Mouse (Mus musculus) MEL (cell line): ENCODE results near the gene Piezo1. TPM values are rescaled to one million over a fixed set of nuclear protein-coding genes. Genes with fewer than 3 reads are reported as not detected.

Experiments used
- DNase-seq: peaks from one replicate; pipeline ENCODE4 v3.0.0; 2011; ENCODE audit warnings: low read depth, low spot score
- H3K27ac ChIP-seq: 2 replicates; pipeline ENCODE4 v1.5.1; 2012; ENCODE audit warnings: low read depth, mild to moderate bottlenecking, control low read depth, low read length, moderate library complexity; ENCODE audit not compliant: control insufficient read depth
- H3K27me3 ChIP-seq, 2 experiments: fragments of 150-350 bp in 1 of 2; sonication (generic) in 1 of 2; 2 replicates each; pipeline ENCODE4 v1.6.1; 2012; ENCODE audit warnings: low read length in 2 of 2, mild to moderate bottlenecking in 2 of 2, improper control_type of control experiment in 1 of 2, moderate library complexity in 1 of 2; ENCODE audit not compliant: insufficient read depth in 2 of 2, control insufficient read depth in 1 of 2
- H3K36me3 ChIP-seq, 2 experiments: 2 replicates each; pipeline ENCODE4 v1.6.1; 2012 to 2014; ENCODE audit warnings: low read length in 2 of 2, improper control_type of control experiment in 1 of 2, inconsistent platforms in 1 of 2, mild to moderate bottlenecking in 1 of 2; ENCODE audit not compliant: insufficient read depth in 2 of 2, control insufficient read depth in 1 of 2
- H3K4me1 ChIP-seq, 2 experiments: fragments of 150-350 bp in 1 of 2; sonication (generic) in 1 of 2; 2 replicates each; pipeline ENCODE4 v1.6.1; 2012; ENCODE audit warnings: low read length in 2 of 2, improper control_type of control experiment in 1 of 2, mild to moderate bottlenecking in 1 of 2; ENCODE audit not compliant: insufficient read depth in 2 of 2, control insufficient read depth in 1 of 2
- H3K4me3 ChIP-seq, 2 experiments: fragments of 150-350 bp in 1 of 2; sonication (generic) in 1 of 2; 2 replicates each; pipeline ENCODE4 v1.5.1; 2012; ENCODE audit warnings: low read depth in 2 of 2, low read length in 2 of 2, mild to moderate bottlenecking in 2 of 2, moderate library complexity in 2 of 2, control low read depth in 1 of 2, improper control_type of control experiment in 1 of 2; ENCODE audit not compliant: control insufficient read depth in 1 of 2, insufficient read depth in 1 of 2
- H3K79me2 ChIP-seq: 2 replicates; pipeline ENCODE4 v1.6.1; 2012; ENCODE audit warnings: mild to moderate bottlenecking, low read length, moderate library complexity; ENCODE audit not compliant: control insufficient read depth, poor library complexity, insufficient read depth
- H3K9ac ChIP-seq: 2 replicates; pipeline ENCODE4 v1.6.1; 2012; ENCODE audit warnings: low read depth, mild to moderate bottlenecking, control low read depth, low read length, moderate library complexity; ENCODE audit not compliant: control insufficient read depth, poor library complexity, severe bottlenecking
- H3K9me3 ChIP-seq: fragments of 150-350 bp; sonication (generic); replicated peaks from 2 replicates; pipeline ENCODE4 v1.6.1; 2012; ENCODE audit warnings: mild to moderate bottlenecking, low read length, improper control_type of control experiment, moderate library complexity; ENCODE audit not compliant: insufficient read depth
- BHLHE40 ChIP-seq: IDR thresholded peaks from 2 replicates; pipeline ENCODE4 v1.6.1; 2012; ENCODE audit warnings: low read depth, mild to moderate bottlenecking, inconsistent platforms, low read length, improper control_type of control experiment, borderline replicate concordance
- CHD2 ChIP-seq: IDR thresholded peaks from 2 replicates; pipeline ENCODE4 v1.6.1; 2011; ENCODE audit warnings: low read length, improper control_type of control experiment
- CTCF ChIP-seq, 3 experiments: IDR thresholded peaks in 2 of 3; conservative IDR thresholded peaks in 1 of 3; 2 replicates each; pipeline ENCODE4 v1.5.1; 2011 to 2012; ENCODE audit warnings: low read length in 3 of 3, low read depth in 2 of 3, mild to moderate bottlenecking in 2 of 3, improper control_type of control experiment in 1 of 3, inconsistent platforms in 1 of 3, mixed read lengths in 1 of 3, moderate library complexity in 1 of 3; ENCODE audit not compliant: control insufficient read depth in 1 of 3, insufficient read depth in 1 of 3, poor library complexity in 1 of 3, severe bottlenecking in 1 of 3
- ELF1 ChIP-seq: IDR thresholded peaks from 2 replicates; pipeline ENCODE4 v1.6.1; 2014; ENCODE audit warnings: low read depth, mild to moderate bottlenecking, inconsistent platforms, low read length, improper control_type of control experiment, moderate library complexity
- EP300 ChIP-seq, 2 experiments: IDR thresholded peaks; 2 replicates each; pipeline ENCODE4 v1.6.1; 2011; ENCODE audit warnings: improper control_type of control experiment in 2 of 2, low read length in 2 of 2, low read depth in 1 of 2, mild to moderate bottlenecking in 1 of 2
- GABPA ChIP-seq: IDR thresholded peaks from 2 replicates; pipeline ENCODE4 v1.6.1; 2012; ENCODE audit warnings: low read depth, mild to moderate bottlenecking, inconsistent platforms, low read length, improper control_type of control experiment, moderate library complexity
- GATA1 ChIP-seq: IDR thresholded peaks from 2 replicates; pipeline ENCODE4 v1.6.1; 2011; ENCODE audit warnings: low read depth, low read length, improper control_type of control experiment
- HCFC1 ChIP-seq: IDR thresholded peaks from 2 replicates; pipeline ENCODE4 v1.6.1; 2012; ENCODE audit warnings: low read depth, mild to moderate bottlenecking, inconsistent platforms, low read length, improper control_type of control experiment, moderate library complexity
- JUND ChIP-seq: IDR thresholded peaks from 2 replicates; pipeline ENCODE4 v1.6.1; 2011; ENCODE audit warnings: low read depth, mild to moderate bottlenecking, improper control_type of control experiment, low read length
- KAT2A ChIP-seq: conservative IDR thresholded peaks from 2 replicates; pipeline ENCODE4 v1.6.1; 2012; ENCODE audit warnings: low read depth, low read length, improper control_type of control experiment, inconsistent platforms
- MAX ChIP-seq: IDR thresholded peaks from 2 replicates; pipeline ENCODE4 v1.6.1; 2011; ENCODE audit warnings: low read length, improper control_type of control experiment
- MAZ ChIP-seq: IDR thresholded peaks from 2 replicates; pipeline ENCODE4 v1.6.1; 2012; ENCODE audit warnings: low read depth, mild to moderate bottlenecking, inconsistent platforms, low read length, improper control_type of control experiment
- MEF2A ChIP-seq: IDR thresholded peaks from 2 replicates; pipeline ENCODE4 v1.6.1; 2014; ENCODE audit warnings: low read depth, mild to moderate bottlenecking, inconsistent platforms, low read length, improper control_type of control experiment; ENCODE audit not compliant: poor library complexity, insufficient replicate concordance, severe bottlenecking; ENCODE audit errors: extremely low read depth
- MYC ChIP-seq: IDR thresholded peaks from 2 replicates; pipeline ENCODE4 v1.6.1; 2011; ENCODE audit warnings: low read depth, mild to moderate bottlenecking, low read length, improper control_type of control experiment, moderate library complexity
- POLR2A ChIP-seq, 2 experiments: IDR thresholded peaks; 2 replicates each; pipeline ENCODE4 v1.6.1; 2011 to 2012; ENCODE audit warnings: low read length in 2 of 2, mild to moderate bottlenecking in 2 of 2, control low read depth in 1 of 2, improper control_type of control experiment in 1 of 2, low read depth in 1 of 2, moderate library complexity in 1 of 2; ENCODE audit not compliant: control insufficient read depth in 1 of 2, insufficient read depth in 1 of 2, poor library complexity in 1 of 2
- POLR2AphosphoS5 ChIP-seq: IDR thresholded peaks from 2 replicates; pipeline ENCODE4 v1.6.1; 2012; ENCODE audit warnings: low read depth, borderline replicate concordance, mild to moderate bottlenecking, inconsistent platforms, low read length, moderate library complexity, mixed read lengths
- RAD21 ChIP-seq: IDR thresholded peaks from 2 replicates; pipeline ENCODE4 v1.6.1; 2011; ENCODE audit warnings: mild to moderate bottlenecking, low read depth, low read length, improper control_type of control experiment
- RCOR1 ChIP-seq: IDR thresholded peaks from 2 replicates; pipeline ENCODE4 v1.6.1; 2012; ENCODE audit warnings: low read depth, mild to moderate bottlenecking, inconsistent platforms, low read length, improper control_type of control experiment
- SIN3A ChIP-seq: IDR thresholded peaks from 2 replicates; pipeline ENCODE4 v1.6.1; 2012; ENCODE audit warnings: low read length, improper control_type of control experiment, inconsistent platforms
- SMC3 ChIP-seq: IDR thresholded peaks from 2 replicates; pipeline ENCODE4 v1.6.1; 2011; ENCODE audit warnings: low read depth, low read length, improper control_type of control experiment
- TBP ChIP-seq: IDR thresholded peaks from 2 replicates; pipeline ENCODE4 v1.8.0; 2011; ENCODE audit warnings: low read depth, low read length, improper control_type of control experiment
- ZC3H11A ChIP-seq: IDR thresholded peaks from 2 replicates; pipeline ENCODE4 v1.6.1; 2012; ENCODE audit warnings: low read depth, mild to moderate bottlenecking, inconsistent platforms, low read length, improper control_type of control experiment
- ZKSCAN1 ChIP-seq: IDR thresholded peaks from 2 replicates; pipeline ENCODE4 v1.6.1; 2012; ENCODE audit warnings: low read depth, mild to moderate bottlenecking, inconsistent platforms, low read length, improper control_type of control experiment, moderate library complexity
- ZNF384 ChIP-seq: IDR thresholded peaks from 2 replicates; pipeline ENCODE4 v1.6.1; 2012; ENCODE audit warnings: low read depth, mild to moderate bottlenecking, inconsistent platforms, low read length, improper control_type of control experiment
- polyA plus RNA-seq, 2 experiments: library from polyadenylated mRNA; stranded (reverse) in 1 of 2; unstranded in 1 of 2; fragments of >175 nt in 1 of 2; fragments of >200 nt in 1 of 2; gene quantifications; 2 replicates each; pipeline versions ENCODE4 v1.2.1 to v1.2.4; 2012; ENCODE audit warnings: low replicate concordance in 2 of 2, low read depth in 1 of 2; ENCODE audit not compliant: insufficient read length in 2 of 2, insufficient read depth in 1 of 2, missing spikeins in 1 of 2
- total RNA-seq: library from RNA; depleted of rRNA; stranded (reverse); fragments of 300-350 nt; gene quantifications from 2 replicates; pipeline ENCODE4 v1.2.3, GENCODE M21; 2012

Piezo1 gene
- total and polyA plus RNA-seq, 3 experiments: 35.1 to 223 (median 144) TPM

DNA sequence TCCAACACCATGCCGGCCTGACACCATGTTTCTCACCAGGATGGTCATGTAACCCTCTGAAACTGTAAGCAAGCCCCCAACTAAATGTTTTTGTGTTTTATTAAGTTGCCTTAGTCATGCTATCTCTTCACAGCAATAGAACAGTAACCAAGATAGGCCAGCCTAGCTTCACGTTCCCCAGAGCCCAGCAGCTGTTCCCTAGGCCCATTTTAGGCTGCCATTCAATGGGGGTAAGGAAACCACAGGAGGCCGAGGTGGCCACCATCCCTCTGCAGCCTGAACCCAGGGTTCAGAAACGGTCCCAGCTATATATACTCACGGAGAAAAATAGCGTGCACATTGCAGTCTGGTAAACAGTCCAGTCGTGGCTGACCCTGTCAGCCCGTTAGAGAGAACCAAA is 7.0 kb downstream of the Piezo1 start:
- Histone ChIP-seq H3K27ac (no peak overlapping the region), H3K9ac (no peak overlapping the region), H3K36me3 (peaks cover 7 to 25% of the 10 kb centered on the region in 2 experiments; a peak in 3 of 4 replicates)

DNA sequence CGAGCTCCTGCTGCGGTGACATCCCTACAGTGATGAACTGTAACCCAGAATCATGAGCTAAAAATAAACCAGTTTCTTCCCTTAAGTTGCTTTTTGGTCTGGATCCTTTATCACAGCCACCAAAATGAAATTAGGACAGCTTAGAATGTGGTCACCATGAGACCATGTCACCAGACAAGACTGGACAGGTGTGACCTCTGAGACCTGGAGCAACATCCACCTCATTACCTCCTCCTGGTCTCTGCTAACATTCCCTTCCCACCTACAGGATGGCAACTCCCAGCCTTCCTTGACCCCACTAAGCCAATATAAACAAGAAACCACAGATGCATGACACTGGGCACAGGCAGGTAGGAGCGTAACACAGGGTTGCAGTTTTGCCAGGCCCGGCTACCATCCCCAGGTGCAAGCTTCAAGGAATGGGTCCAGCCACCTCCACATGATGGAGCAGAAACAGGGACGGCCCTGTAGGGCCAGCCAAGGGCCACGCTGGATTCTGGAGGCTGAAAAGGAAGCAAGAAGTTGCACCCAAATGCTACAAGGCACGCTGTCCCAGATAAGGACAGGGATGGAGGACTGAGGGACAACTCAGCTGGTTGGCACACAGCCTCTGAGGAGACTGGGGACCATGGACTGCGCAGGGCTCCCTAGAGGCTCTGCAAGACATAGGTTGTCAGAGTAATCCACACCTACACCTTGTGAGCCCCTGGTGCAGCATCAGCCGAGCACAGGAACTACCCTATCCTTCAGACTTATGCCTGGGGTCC is 12.6 kb downstream of the Piezo1 start:
- peaks cover 13 to 28% of the 10 kb centered on the region in 2 experiments for H3K4me1 ChIP-seq
- H3K9me3 ChIP-seq: no peaks in the 10 kb centered on the region
- H3K36me3 ChIP-seq: peaks cover 4 to 25% of the 10 kb centered on the region in 2 experiments; a peak in 3 of 4 replicates
- H3K9ac ChIP-seq: no peak overlapping the region
- peak overlapping the region; percentile 81 for H3K27ac ChIP-seq
- TF ChIP-seq RCOR1: no peak
- TF ChIP-seq POLR2A (IDR thresholded peaks at IDR 0.05; ENCODE audit: control insufficient read depth in 1 of 2, insufficient read depth in 1 of 2, low read depth in 1 of 2, low read length in 2 of 2, poor library complexity in 1 of 2): peak in 1 of 2 experiments; percentile 23; a peak in 1 of 4 replicates
- TF ChIP-seq MAX: 0 out of 2 replicates have a peak, but pooled peaks have one; percentile 31
- no peak for TF ChIP-seq GATA1
- no peak for TF ChIP-seq MEF2A
- no peak for TF ChIP-seq MAZ
- no peak for DNase-seq
- no peak overlapping the region for H3K4me3 ChIP-seq
- H3K27me3 ChIP-seq: no peaks in the 10 kb centered on the region
- peaks cover 54% of the 10 kb centered on the region for H3K79me2 ChIP-seq

More for the DNA sequence above, 7.0 kb downstream of the Piezo1 start:
- no peaks in the 10 kb centered on the region for H3K9me3 ChIP-seq
- no peak overlapping the region for H3K4me3 ChIP-seq
- H3K79me2 ChIP-seq: peaks cover 74% of the 10 kb centered on the region
- H3K27me3 ChIP-seq: no peaks in the 10 kb centered on the region
- no peak for TF ChIP-seq BHLHE40
- no peak for TF ChIP-seq EP300 (IDR thresholded peaks at IDR 0.05; ENCODE audit: low read depth in 1 of 2, low read length in 2 of 2)
- TF ChIP-seq GABPA: no peak
- no peak for TF ChIP-seq POLR2AphosphoS5
- TF ChIP-seq ZNF384: no peak
- H3K4me1 ChIP-seq: peaks cover 0 to 27% of the 10 kb centered on the region in 2 experiments; a peak in 3 of 4 replicates
- DNase-seq: no peak

DNA sequence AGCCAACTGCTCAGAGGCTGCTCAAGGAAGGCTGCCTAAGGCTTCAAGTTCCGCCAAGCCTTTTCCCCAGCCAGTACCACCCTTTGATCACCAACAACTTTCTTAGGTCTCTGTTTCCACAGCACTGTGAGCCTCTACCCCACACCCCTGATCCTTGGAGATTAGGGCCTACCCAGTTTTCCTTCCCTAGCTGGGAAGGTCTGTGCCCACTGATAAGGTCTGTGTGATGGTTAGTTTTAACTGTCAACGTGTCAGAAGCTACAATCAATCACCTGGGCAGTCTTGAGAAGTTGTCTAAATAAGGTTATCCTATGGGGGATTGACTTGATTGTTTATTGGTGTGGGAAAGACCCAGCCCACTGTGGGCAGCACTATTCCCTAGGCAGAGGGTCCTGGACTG is 13.3 kb downstream of the Piezo1 start:
- peak; percentile 82 for DNase-seq
- Histone ChIP-seq H3K79me2 (peaks cover 53% of the 10 kb centered on the region), H3K36me3 (peaks cover 4 to 25% of the 10 kb centered on the region in 2 experiments; a peak in 3 of 4 replicates), H3K9ac (no peak overlapping the region), H3K4me1 (peaks cover 13 to 28% of the 10 kb centered on the region in 2 experiments), H3K9me3 (no peaks in the 10 kb centered on the region), H3K4me3 (no peak overlapping the region), H3K27ac (peak overlapping the region; percentile 81), H3K27me3 (no peaks in the 10 kb centered on the region)
- TF ChIP-seq ELF1 (peak; percentile 37; the same call in 1 of the 2 replicates), ZNF384 (no peak), SMC3 (no peak), RAD21 (no peak), HCFC1 (no peak), RCOR1 (peak; percentile 71; the same call in 1 of the 2 replicates), MAX (no peak), CHD2 (no peak), ZKSCAN1 (no peak), MYC (no peak), TBP (no peak), EP300 (IDR thresholded peaks at IDR 0.05; ENCODE audit: low read depth in 1 of 2, low read length in 2 of 2) (peak; percentile 91 to 97), ZC3H11A (no peak; the same call in 1 of the 2 replicates), BHLHE40 (no peak), JUND (no peak), SIN3A (peak; percentile 77), KAT2A (no peak), CTCF (IDR thresholded peaks at IDR 0.05 in 2 of 3, conservative IDR thresholded peaks at IDR 0.05 in 1 of 3; ENCODE audit: control insufficient read depth in 1 of 3, insufficient read depth in 1 of 3, low read depth in 2 of 3, low read length in 3 of 3, poor library complexity in 1 of 3, severe bottlenecking in 1 of 3) (no peak)
